Mouse (Mus musculus) right cerebral cortex, postnatal 10 days (tissue): Measurements from ENCODE around the gene Rom1.
"Not testable (repeated sequence)": the region's sequence is repeated elsewhere in the genome, so short reads cannot be mapped to it uniquely, and the experiment has no call there.

Experiments used
- DNase-seq, 2 experiments: peaks; one replicate each; pipeline ENCODE4 v3.0.0; 2021; ENCODE audit warnings: low spot score in 2 of 2

The Rom1 gene

DNA sequence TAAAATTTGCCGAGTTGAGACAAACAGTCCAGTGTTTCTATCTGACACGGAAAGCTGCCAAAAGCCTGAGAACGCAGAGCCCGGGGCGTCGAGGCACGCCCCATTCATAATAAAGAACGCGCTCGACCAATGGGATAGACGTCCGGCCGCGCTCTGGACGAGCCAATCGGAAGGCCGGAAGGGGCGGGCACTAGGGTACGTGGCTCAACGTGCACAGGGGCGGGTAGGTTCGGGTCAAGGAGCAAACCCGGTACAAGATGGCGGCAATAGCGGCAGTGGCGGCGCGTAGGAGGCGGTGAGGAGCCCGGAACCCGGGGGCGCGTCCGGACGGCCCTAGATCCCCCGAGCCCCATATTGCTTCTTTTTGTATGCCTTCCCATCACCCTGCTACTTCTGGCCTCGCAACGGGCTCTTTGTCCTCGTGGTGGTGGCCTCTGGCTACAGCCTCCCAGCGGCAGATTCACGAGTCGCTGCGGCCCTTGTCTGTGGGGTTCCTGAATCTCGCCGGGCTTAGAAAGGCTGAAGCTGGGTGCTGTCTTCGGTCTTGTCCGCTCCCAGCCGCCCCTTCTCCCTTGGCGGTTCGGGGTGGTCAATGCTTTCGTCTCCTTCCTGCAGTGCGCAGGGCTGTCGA lies 31.2 kb downstream of the Rom1 start, which contains the start of gene Ganab:
Gene Ganab, plus strand, starts transcription at position 207 of the 631 bp plus-strand sequence.
- DNase-seq: peak; percentile 98

DNA sequence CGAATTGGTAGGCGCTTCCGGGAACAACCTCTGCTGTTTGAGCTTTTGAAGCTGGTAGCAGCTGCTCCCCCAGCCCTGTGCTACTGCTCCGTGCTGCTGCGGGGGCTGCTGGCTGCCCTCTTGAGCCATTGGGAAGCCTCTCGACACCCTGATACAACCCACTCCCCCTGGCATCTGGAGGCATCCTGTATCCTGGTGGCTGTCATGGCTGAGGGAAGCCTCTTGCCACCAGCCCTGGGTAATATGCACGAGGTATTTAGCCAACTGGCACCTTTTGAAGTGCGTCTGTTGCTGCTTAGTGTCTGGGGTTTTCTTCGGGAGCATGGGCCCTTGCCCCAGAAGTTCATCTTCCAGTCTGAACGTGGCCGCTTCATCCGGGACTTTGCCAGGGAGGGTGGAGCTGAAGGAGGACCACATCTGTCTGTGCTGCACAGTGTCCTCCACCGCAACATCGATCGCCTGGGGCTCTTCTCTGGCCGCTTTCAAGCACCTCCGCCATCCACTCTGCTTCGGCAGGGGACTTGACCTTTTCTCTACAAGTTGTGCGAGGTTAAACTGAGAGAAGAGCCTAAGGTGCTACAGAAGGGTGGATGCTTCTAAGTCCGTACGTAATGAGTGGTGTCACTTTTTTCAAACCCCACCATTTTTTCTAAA lies 31.8 kb downstream of the Rom1 start:
- peak; percentile 56 to 60 for DNase-seq

DNA sequence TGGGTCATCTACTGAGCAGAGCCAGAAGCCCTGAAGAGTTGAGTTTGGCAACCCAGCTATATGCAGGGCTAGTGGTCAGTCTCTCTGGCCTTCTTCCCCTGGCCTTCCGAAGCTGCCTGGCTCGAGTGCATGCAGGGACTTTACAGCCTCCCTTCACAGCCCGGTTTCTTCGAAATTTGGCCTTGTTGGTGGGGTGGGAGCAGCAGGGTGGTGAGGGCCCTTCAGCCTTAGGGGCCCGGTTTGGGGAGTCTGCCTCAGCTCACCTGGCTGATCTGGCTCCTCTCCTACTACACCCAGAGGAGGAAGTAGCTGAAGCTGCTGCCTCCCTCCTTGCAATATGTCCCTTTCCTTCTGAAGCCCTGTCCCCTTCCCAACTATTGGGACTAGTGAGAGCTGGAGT lies 32.9 kb downstream of the Rom1 start:
- DNase-seq: not testable (repeated sequence)

DNA sequence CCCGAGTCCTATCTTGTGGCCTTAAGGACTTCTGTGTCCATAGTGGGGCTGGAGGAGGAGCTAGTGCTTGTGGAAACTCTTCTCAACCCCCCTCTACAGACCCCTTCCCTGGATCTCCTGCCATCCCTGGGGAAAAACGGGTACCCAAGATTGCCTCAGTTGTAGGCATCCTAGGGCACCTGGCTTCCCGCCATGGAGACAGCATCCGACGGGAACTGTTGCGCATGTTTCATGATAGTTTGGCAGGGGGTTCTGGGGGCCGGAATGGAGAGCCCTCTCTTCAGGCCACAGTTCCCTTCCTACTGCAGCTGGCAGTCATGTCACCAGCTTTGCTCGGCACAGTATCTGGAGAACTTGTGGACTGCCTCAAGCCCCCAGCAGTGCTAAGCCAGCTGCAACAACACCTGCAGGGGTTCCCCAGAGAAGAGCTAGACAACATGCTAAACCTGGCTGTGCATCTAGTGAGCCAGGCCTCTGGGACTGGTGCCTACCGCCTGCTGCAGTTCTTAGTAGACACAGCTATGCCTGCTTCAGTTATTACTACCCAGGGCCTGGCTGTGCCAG lies 33.7 kb downstream of the Rom1 start:
- DNase-seq: no peak

DNA sequence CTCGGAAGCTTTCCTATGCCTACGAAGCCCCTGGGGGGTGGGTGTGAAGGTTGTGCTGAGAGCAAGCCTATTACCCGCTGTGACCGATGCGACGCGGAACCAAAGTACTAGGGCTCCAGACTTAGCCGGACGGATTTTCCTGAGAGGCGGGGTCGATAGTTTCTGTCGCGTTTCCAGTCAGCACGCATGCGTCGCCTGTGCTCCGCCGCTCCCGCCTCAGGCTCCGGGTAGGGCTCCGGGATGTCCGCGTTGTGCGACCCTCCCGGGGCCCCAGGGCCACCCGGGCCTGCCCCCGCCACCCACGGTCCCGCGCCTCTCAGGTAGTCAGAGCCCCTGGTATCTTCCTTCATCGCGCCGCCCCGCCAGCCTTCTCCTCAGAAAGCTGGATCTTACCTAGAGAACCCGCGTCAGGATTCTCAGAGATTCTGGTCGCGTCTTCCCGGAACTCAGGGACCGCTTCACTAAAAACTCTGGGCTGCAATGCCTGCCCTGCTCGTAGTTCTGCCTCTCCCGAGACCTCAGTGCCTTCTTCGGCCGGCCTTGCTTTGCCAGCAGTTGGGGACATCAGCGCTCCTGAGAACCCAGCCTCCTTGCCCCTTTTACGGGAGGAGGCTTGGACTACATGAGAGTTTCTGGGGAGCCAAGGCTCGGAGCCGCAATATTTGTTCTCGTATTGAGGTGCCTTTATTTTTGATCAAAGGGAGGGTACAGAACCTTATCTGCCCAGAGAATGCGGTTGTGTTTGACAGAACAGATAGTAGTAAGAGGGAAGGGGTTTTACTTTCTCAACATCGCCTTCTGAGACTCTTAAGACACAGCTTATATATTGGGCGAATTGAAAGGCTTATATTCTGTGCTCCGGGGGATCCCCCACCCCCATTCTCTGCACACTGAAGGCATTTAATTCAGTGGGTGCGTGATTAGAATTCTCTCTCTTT lies 36.1 kb downstream of the Rom1 start, which contains the start of gene Ints5:
Gene Ints5, plus strand, starts transcription at position 177 of the 938 bp plus-strand sequence.
- peak; percentile 91 for DNase-seq

DNA sequence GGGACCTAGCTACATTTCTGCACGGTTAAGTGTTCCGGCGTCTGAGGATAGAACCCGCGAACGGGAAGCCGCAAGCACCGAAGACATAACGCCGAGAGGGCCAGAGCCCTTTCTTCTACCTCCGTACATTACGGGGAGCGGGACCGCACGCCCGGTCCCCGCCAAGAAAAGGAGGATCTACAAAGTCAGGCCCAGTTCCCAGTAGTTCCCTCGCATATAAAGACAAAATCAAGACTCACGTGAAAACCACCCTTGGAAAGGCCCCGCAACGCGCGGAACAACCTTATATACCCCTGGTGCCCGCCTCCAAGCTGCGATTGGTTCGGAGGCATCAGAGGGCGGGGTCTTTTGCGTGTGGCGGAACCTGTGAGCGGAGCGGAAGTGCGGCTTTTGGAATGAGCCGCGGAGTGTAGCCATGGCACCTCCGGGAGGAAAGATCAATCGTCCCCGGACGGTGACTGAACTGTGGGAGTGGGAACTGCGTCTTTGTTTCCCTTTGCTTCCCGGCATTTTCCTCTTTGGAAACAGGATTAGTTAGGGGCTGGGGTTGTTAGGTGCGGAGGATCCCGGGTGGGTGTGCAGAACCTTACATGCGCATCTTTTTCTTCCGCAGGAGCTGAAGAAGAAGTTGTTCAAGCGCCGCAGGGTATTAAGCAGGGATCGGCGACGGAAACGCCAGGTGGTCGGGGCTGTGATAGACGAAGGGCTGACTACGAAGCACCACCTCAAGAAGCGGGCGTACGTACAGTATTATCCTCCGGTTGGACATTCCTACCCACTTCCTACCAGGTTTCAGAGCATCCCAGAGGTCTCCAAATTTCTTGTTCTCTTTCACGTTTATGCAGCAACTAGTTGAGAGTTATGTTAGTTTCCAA lies 40.4 kb downstream of the Rom1 start, which contains the start of the genes 1810009A15Rik and Gm49416:
Gene 1810009A15Rik, plus strand, starts transcription at position 343 of the 875 bp plus-strand sequence.
Gene Gm49416, plus strand, starts transcription at position 416 of the 875 bp plus-strand sequence.
- peak; percentile 97 to 98 for DNase-seq

DNA sequence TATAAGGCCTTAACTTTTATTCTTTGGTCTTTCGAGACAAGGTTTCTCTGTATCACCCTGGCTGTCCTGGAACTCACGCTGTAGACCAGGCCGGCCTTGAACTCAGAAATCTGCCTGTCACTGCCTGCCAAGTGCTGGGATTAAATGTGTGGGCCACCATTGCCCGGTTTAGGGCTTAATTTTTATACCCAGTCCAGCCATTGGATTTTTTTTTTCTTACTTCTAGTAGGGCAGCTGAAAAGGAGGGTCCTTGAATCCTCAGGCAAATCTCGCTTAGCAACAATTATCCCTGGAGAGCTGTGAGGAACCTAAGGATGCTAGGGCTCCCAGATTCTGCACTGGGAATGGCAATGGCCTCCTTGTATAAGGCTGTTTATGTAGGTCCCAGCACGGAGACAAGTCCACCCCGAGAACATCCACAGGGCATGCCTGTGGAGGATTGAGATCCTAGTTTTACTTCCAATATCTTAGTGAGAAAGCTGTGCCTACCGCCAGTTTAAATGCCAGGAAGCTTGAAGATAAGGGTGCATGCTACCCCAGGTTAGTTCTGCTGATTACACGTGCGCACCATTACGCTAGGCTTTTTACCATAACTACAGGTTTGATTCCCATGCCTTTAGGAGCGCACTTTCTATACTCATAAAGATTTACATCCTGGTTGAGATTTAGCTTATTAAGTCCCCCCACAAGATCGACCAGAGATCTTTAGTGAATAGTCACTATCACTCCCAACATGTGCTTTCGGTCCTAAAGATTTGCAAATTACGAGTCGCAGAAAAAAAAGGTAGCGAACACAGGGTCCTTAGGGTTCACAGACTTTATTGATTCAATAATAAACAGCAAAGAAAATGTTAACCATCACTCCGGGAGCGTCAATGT lies 41.3 kb downstream of the Rom1 start:
- peak in 1 of 2 experiments; percentile 13 for DNase-seq

DNA sequence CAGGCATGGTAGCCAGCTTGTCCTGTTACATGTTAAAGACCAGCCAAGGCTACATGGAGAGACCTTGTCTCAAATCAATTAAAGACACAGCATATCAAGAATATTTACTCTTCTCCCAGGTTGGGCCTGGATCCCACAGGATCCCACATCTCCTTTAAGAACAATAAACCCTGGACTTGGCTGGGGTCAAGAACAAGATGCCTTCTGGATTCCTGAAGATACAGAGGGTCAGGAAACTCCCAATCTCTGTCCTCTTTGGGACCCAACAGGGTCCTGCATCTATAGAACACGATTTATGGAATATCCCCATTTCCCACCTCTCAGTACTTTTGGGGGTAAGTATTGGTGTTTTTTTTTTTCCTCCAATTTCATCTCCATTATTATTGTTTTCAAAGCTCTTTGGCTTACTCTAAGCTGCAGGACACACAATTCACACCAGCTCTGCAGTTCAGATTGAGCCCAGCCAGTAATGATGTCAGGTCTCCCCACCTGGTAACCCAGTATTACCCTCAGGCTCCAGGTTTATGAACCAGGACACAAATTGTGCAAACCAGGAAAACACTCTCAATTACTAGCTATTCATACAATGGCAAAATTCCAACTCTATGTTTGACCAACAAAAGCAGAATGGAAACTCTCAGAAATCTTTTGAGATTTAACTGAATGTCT lies 42.1 kb downstream of the Rom1 start:
- no peak for DNase-seq

DNA sequence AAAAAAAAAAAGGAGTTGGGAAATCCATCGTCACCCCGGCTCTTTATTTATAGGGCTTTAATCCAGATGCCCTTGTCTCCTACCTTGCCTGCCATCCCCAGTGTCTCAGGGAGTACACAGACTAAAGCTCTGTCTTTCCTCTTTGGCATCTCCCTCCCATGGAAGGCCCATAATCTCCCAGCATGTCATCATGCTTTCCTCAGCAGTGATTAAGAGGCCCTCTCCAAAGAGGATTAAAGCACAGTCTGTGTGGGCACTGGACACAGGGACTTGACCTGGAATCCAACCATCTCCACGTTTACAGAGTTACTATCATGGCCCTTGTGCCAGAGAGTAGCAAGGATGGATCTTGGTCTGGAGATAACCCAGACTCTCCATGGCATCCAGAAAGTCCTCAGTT lies 45.5 kb downstream of the Rom1 start, which contains the start of the genes Lbhd1 and Gm49403:
Gene Lbhd1, plus strand, starts transcription at position 117 of the 400 bp plus-strand sequence.
Gene Gm49403, plus strand, starts transcription at position 315 of the 400 bp plus-strand sequence.
- DNase-seq: no peak

DNA sequence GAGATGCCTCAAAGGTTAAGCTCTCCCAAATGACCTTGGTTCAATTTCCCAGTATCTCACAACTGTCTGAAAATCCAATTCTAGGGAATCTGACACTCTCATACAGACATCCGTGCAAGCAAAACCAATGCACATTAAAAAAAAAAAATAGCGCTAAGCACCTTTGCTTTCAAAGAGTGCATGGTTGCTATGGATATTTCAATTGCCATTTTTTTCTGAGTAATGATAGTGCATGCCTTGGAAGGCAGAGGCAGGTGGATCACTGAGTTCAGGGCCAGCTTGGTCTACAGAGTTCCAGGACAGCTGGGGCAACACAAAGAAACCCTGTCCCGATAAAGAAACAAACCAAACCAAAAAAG lies 48.1 kb downstream of the Rom1 start:
- no peak for DNase-seq

DNA sequence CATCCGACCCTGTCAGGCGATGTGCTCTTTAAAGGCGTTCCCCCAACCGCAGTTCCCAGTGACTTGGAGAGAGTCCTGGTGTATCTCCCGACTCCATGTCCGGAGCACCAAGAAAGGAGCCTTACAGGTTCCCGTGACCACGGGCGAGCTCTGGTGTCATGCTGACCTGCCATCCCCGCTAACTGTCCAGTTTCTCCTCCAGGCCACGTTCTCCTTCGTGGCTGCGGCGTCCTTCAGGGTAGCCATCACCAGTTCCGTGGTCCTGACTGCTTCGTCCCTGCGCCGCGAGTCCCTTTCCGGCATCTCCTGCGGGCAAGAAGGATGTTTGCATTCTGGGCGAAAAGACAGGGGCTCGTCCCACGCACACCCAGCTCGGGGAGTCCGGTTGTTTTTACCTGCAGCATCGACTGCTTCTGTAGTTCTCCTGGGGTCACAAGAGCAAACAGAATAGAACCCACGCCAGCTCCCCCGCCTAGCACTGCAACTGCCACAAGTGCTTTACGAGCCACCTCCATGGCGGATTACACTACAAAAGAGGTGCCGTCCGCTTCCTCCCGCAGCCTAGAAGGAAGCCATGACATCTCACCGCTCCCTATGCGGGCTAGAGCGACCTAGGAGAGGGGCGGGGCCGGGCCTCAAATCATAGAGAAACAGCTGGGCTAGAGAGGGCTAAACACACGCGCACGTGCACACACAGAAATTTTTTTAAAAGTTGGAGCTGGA lies 48.7 kb downstream of the Rom1 start, which contains the start of gene Uqcc3:
Gene Uqcc3, minus strand, starts transcription at position 613 of the 723 bp plus-strand sequence.
- peak; percentile 92 to 94 for DNase-seq
